Mouse (Mus musculus) liver (tissue): ENCODE results near the gene Tbx10.
"Not testable (repeated sequence)": the region's sequence is repeated elsewhere in the genome, so short reads cannot be mapped to it uniquely, and the experiment has no call there.

ENCODE experiments used
- DNase-seq: peaks from one replicate; pipeline ENCODE4 v3.0.0-alpha.2; 2020; ENCODE audit warnings: mixed read lengths

The Tbx10 gene

DNA sequence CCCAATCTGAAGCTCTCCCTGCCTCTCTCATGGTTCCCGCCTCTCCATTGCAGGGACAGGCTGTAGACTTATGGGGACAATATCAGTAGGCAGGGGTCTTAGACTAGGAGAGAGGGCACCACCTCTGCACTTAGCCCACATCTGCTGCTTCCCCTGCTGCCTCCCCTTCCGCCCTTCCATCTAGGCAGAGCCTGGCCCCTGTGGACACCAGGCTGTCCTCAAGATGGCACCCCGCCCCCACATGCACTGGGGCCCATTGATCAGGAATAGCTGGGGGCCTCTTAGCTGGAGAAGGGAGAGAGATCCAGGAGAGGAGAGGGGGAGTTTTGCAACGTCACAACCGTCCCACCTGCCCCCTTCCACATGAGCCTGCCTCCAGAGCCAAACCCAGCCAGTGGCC is at the start of gene Tbx10:
Tbx10 (plus strand) TSS at position 337 of the 400 bp plus-strand sequence.
- DNase-seq, result no peak

DNA sequence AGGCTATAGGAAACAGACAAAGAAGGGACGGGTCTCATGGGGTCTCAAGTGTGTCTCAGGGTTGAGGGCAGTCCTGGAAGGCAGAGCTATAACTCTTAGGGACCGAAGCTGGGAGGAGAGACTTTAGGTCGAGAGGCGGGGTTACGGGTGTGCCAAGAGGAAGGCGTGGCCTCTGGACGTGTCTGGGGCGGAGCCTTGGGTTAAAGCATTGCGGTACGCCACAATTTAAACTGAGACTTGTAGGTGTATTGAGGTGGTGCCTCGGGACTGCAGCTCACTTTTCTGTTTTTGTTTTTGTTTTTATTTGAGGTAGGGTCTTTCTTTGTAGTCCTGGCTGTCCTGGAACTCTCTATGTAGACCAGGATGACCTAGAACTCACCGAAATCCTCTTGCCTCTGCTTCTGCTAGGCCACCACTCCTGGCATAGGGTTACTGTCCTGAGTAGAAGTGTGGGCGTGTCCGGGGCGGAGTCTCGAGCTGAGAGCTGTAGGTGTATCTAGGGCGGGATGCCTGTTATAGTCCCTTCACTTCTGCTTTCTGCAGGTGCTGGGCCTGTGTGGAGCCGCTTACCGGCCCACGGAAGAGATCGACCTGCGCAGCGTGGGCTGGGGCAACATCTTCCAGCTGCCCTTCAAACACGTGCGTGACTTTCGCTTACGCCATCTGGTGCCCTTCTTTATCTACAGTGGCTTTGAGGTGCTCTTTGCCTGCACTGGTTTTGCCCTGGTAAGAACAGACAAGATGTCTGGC is 49.4 kb upstream of the Tbx10 start:
- peak; percentile 86 for DNase-seq

DNA sequence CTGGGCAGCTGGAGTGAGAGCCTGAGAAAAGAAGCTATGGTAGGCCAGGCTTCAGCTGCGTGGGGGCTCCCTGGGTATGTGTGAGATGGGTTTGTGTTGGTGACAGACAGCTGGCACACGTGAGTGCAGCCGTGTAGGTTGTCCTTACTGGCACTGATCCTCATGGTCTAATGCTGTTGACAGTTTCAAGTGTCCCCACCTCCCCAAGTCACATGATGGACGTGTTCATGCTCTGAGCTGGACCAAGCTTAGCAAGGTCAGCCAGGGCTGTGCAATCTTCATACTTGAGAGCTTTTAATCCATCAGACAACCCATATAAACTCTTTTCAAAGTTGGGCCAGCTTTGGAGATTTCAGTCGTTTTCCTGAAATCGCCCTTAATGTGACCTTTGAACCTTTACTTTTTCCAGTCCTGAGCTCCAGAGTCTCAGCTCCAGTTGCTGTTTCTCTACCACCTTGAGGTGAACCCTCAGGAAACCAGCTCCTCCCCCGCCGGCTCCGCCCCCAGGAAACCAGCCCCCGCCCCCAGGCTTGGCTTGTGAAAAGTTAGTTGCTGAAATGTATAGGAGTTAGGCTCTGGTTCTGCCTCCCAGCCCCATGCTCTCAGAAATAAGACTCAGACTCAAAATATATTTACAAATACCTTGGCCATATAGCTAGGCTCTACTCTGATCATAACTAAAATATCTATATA is 46.5 kb upstream of the Tbx10 start:
- DNase-seq, result peak; percentile 53

DNA sequence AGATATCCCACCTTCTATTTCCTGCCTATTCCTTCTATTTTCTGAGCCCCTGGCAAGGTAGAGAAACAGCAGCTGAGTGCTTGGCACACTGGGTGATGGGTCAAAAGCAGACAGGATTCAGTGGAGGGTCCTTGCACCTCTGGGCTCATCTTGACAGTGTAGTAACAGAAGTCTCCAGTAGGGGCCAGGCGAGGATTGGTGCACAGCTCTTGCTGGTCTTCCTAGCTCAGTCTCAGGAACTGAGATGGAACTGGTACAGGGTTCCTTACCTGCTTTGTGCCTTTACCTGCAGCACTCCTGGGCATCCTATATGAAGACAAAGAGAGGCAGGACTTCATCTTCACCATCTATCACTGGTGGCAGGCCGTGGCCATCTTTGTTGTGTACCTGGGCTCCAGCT is 45.8 kb upstream of the Tbx10 start:
- DNase-seq, result peak; percentile 67

DNA sequence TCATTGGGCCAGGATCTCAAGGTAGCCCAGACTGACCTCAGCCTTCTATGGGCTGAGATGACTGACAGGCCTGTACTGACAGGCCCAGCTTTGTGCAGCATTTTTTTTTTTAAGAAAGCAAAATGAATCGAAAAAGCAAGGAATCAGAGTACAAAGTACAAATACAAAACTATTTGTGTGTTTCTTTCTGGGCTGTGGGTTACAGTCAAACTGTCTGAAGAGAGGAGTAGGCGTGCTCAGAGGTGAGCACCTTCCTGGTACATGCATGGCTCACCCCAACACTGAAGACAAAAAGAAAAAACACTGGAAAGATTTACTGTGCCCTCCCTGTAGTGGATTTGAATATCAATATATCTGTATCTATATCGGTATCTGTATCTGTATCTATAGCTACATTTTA is 44.7 kb upstream of the Tbx10 start:
- no peak for DNase-seq

DNA sequence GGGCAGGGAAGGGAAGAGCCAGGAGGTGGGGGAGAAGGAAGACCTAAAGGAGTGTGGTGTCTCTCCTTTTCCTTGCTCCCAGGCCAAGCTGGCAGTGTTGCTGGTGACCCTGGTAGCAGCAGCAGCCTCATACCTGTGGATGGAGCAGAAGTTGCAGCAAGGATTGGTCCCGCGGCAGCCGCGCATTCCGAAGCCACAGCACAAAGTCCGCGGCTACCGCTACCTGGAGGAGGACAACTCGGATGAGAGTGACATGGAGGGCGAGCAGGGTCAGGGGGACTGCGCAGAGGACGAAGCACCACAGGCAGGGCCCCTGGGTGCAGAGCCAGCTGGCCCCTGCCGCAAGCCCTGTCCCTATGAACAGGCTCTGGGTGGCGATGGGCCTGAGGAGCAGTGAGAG is 44.0 kb upstream of the Tbx10 start:
- DNase-seq, result no peak

DNA sequence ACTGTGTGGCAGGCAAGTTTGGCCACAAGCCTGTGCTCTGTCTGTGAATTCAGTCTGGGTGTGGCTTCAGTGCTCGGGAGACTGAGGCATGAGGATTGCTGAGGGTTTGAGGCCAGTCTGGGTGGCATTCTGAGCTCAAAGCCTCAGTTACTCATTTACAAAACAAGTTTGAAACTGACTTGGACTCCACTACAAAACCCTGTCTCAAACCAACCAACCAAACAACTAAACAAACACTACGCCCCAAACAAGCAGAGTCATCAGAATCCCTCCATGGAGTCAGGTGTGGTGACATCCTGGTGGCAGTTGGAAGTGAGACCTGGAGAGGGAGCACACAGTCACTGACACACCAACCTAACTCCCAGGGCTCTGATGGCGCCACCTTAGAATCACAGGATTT is 42.2 kb upstream of the Tbx10 start:
- no peak for DNase-seq

DNA sequence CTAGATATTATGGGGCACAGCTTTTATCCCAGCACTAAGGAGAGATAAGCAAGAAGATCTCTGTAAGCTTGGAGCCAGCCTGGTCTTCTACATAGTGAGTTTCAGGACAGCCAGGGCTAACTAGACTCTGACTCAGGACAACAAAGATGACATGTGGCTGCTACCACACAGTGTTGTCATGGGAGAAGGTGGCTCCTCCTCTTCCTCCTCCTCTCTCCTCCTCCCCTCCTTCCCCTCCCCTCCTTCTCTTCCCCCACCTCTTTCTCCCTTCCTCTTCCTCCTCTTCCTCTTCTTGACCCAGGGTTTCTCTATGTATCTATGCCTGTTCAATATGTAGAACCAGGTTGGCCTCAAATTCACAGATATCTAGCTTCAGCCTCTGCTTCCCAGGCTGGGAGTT is 41.1 kb upstream of the Tbx10 start:
- no peak for DNase-seq

DNA sequence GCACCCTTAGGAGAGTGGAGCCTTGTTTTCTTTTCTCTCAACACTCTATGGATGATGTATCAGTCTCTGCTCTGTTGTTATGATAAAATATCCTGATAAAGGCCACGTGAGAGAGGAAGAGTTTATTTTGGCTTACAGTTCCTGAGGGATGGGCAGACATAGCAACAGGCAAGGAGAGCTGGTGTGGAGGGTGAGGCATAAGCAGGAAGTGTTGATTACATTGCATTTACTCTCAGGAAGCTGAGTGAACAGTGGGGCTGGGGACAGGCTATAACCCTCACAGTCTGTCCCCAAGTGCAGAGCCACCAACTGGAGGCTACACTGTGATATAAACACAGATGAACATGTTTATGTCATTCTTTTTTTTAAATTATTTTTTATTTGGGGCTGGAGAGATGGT is 40.5 kb upstream of the Tbx10 start:
- DNase-seq, result no peak

DNA sequence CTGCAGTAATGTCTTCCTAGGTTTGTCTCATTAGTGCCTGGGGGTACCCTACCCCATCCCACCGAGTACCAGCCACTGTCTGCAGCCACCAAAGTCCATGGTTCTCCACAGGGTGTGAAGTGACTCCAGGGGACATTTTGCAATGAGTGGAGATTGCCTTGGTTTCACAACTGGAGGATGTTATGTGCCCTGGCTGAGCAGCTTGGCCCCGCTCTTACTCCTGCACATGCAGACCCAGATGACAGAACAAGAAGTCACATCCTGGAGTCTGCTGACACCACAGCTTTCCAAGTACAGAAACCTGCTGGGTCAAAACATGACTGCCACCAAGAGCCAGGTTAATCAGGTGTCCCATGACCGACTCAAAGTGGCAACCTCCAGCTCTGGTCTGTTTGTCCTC is 37.5 kb upstream of the Tbx10 start:
- no peak for DNase-seq

DNA sequence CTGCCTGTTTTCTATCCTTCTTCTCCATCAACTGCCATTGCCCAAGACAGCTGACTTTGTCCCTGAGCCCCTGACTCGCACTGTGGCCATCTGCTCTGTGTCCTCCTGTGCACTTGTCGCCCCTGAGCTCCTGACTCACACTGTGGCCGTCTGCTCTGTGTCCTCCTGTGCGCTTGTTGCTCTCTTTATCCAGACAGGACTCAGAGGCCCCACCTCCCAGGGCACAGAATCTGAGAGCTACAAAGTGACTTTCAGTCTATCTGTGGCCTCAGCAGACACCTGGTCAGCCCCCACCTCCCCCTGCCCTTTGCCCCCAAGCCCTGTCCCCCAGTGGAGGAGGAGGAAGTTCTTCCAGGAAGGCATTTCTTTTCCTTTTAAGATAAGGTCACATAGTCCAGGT is 36.7 kb upstream of the Tbx10 start:
- no peak for DNase-seq

DNA sequence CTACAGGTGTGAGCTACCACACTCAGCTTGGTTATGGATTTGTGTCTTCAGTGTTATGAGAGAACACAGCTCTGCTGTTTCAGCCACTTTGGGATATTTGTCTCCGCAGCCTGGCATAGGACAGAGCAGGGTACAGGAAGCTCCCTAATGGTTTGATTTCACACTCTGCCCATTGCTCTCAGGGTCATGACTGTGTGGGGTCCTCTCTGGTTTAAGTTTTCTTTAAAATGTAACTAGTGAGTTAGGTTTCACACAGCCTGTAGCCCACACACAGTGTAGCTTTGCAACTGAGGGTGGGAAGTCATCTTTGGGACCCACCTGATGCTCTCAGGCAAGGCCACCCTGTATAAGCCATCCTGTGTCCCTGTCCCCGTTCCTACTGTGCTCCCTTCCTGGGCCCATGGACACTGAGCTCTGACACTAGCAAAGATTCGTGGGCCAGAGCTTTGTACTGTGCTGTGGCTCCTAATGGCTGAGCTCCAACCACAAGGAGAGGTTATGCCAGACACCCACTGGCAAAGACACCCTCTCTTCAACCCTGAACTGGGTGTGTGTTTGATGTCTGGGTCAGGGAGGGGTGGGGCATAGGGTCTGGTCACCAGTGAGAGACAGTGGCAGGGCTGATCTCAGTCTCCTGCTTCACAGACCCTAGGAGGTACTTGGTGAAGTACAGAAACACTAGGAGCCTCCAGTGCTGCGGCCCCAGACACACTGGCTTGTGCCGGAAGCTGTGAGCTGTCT is 35.1 kb upstream of the Tbx10 start:
- not testable (repeated sequence) for DNase-seq

DNA sequence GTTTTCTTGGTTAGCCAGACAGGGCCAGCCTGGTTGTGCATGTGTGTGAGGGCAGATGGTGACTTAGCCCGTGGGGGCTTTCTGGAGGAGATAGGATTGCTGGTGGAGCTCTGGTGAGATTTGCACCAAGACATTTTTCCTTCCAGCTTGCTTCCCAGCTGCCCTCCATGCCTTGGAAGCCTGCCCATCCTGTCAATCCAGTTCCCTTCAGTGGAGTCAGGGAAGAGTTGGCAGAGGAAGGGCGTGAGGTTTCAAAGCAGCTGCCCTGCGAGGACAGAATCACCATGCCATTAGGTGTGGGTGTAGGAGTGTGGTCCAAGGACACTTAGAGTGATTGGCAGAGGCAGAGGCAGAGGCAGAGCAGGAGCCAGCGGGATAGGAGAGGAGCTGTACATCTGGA is 34.1 kb upstream of the Tbx10 start, which contains the start of gene Aldh3b3:
Aldh3b3 (plus strand) TSS at position 176 of the 400 bp plus-strand sequence.
- DNase-seq, result no peak

DNA sequence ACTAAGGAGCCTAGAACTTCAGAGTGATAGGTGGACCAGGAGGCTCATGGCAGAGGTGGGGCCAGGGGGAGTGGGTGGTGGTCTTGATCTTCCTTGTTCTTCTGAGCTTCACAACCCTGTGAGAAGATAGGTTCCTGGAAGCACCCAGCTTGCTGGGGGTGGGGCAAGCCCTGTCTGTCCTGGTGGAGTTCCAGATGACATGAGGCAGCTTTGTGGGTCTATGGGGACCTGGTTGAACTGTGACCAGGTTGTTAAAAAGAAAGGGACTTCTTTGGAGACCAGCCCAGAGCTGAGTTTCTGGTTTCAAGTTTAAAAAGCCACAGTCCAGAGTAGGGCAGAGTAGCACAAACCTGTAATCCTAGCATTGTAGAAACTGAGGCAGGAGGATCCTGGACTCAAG is 33.5 kb upstream of the Tbx10 start:
- no peak for DNase-seq

DNA sequence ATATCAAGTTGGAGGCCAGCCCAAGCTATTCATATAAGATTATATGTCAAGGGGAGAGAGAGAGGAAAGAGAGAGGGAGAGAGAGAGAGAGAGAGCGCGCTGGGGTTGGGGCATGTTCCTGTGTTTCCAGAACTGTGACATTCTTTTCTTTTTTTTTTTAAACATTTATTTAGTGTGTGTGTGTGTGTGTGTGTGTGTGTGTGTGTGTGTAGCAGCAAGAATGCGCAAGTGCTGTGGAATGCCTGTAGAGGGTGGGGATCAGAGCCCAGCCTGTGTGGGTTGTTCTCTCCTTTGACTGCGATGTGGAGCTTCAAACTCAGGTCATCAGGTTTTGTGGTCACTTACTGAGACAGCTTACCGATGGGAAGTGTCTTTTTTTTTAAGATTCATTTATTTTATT is 32.3 kb upstream of the Tbx10 start:
- no peak for DNase-seq

DNA sequence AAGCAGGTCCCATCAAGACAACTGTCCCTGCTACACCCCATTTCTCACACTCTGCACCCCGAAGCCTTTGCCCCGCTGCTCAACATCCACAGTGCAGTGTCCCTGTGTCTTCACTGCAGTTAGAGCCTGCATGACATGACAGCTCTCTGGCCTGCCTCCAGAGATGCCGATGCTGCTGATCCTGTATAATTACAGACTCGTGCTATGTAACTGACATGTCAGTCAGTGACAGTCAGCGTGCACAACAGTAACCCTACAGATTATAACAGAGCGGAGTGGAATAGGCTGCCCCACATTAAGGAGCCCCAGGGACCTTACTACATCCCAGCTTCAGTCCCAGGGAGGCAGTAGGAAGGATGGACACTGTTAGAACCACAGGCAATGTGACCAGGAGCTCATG is 30.7 kb upstream of the Tbx10 start:
- not testable (repeated sequence) for DNase-seq

DNA sequence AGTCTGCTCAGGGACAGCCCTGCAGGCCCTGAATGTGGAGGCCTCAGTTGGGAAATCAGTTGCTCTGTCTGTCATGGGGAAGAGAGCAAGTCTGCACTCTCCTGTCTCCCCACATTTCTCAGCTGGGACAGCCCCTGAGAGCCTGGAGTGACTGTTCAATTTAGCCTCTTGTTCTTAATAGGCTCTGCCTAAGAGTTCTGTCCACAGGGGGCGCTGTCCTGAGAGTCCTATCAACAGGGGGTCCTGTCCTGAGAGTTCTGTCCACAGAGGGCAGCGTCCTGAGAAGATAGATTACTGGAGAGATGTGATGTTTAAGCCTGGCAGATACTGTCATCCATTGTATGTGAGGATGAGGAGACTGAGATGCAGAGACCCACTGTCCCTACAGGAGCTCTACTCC is 30.1 kb upstream of the Tbx10 start:
- DNase-seq, result peak; percentile 26

DNA sequence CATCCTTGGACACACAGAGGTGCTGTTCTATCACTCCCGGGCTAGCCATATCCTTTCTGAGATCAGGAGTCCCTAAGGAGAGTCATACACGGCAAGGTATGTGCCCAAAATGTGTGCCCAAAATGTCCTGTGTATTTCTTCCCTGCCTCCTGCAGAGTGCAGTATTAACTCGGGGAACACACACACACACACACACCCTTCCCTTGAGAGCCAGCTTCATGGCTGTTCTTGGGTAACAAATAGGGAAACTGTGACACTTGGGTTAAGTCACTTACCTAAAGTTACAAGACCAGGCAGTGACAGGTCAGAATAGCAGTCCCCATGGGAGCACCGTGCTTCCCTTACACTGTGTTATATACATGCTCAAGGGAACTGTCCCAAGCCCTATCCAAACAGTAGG is 28.5 kb upstream of the Tbx10 start:
- DNase-seq, result no peak

DNA sequence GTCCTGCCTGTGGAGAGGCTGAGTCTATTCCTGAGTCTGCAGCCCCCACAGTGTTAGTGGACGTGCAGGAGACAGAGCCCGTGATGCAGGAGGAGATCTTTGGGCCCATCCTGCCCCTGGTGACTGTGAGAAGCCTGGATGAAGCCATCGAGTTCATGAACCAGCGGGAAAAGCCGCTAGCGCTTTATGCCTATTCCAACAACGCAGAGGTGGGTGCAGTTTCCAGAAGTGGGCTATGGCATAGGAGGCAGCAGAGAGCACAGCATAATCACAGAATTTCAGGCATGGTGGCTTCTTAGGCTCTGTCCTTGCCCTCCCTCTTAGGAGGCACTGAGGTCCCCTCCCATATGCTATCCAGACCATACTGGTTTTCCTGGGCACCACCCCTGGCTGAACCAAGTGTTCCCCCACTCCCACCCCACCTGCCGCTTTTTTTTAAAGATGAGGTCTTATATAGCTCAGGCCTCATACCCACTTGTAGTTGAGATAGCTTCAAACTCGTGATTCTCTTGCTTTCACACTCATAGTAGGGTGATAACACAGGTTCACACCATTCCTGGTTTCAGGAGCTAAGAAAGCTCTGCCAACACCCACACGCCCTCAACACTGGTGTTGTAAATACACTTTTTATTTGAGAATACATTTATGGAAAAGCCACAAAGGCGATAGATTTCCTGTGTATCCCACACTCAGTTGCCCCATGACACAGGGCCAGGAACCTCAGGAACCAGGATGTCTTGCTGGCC is 26.0 kb upstream of the Tbx10 start:
- DNase-seq, result no peak

DNA sequence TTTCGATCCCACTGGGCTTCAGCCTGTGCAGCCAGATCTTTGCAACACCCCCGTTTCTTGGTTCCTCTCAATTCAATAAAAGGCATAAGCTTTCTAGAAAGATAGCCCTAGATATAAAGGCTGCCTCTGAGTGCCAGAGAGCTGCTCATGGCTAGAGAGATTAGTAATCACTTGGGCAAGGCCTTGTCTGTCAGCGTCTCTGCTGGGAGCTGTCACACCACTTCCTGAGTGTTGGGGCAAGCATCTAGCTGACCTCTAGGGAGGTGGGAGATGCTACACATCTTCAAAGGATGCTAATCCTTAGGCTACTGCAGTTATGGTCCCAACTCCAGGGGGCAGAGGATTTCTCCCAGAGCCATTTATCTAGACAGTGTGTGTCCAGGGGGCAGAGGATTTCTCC is 25.3 kb upstream of the Tbx10 start:
- no peak for DNase-seq

DNA sequence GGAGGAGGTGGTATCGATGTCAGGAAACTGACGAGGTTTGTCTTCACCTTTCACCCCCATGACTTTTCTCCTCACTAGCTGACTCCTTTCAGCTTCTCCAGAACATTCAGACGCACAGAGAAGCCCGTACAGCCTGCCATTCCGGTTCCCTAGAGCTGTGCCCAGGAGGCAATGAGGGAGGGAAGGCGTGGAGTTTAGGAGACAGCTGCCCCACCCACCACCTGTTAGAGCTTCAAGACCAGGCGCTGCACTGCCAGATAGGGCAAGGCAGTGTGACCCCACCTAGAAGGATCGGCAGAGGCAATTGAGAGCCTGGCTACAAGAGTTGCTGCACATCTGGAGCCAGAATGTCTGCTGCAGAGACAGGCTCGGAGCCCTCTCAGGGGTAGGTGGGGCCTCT is 20.3 kb upstream of the Tbx10 start, which contains the start of gene Aldh3b2:
Aldh3b2 (plus strand) TSS at position 100 of the 400 bp plus-strand sequence.
- peak; percentile 71 for DNase-seq

DNA sequence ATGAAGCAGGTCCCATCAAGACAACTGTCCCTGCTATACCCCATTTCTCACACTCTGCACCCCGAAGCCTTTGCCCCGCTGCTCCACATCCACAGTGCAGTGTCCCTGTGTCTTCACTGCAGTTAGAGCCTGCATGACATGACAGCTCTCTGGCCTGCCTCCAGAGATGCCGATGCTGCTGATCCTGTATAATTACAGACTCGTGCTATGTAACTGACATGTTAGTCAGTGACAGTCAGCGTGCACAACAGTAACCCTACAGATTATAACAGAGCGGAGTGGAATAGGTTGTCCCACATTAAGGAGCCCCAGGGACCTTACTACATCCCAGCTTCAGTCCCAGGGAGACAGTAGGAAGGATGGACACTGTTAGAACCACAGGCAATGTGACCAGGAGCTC is 17.9 kb upstream of the Tbx10 start:
- not testable (repeated sequence) for DNase-seq

DNA sequence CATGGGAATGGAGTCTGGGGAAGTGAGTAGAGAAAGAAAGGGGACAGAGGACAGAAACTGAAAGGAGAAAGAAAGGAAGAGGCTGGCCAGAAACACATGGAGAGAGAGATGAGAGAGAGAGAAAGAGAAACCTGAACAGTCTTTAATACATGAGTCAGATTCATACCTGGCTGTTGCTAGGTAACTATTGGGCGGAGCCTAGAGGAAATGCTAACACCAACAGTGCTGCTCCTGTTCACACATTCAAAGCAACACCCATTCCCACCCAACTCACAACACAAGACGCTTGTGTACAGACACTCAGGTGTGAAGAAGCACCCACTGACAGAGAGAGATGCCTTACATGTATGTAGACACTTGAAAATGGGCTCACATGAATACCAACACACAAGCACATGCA is 16.7 kb upstream of the Tbx10 start:
- DNase-seq, result no peak
